Mouse (Mus musculus) kidney, adult 8-10 months (tissue): Measurements from ENCODE around the gene Zfp965.
"Not testable (repeated sequence)": the region's sequence is repeated elsewhere in the genome, so short reads cannot be mapped to it uniquely, and the experiment has no call there.

Source experiments
- DNase-seq, 2 experiments: peaks; one replicate each; pipeline ENCODE4 v3.0.0; 2022

Zfp965 gene

GRCm38 (mm10) chr2:175469685-175470084, at the start of gene Zfp965:
Gene Zfp965 (plus strand): TSS chr2:175469985.
- DNase-seq, result not testable (repeated sequence)

- DNase-seq, result not testable (repeated sequence)
Measured at GRCm38 (mm10) chr2:175435707-175436106, 34.1 kb upstream of the Zfp965 start, which contains the start of gene Gm4724. Gene Gm4724 (minus strand): TSS chr2:175435807.
